Mouse (Mus musculus) myocyte (in vitro differentiated cells): ENCODE data around the gene Mettl7b.

Experiments used
- CEBPB ChIP-seq: IDR thresholded peaks from 2 replicates; pipeline ENCODE4 v1.6.1; 2011; ENCODE audit warnings: mild to moderate bottlenecking, moderate library complexity; ENCODE audit not compliant: poor library complexity, insufficient read depth, severe bottlenecking
- E2F4 ChIP-seq: IDR thresholded peaks from one replicate; pipeline ENCODE4 v1.6.1; 2011; ENCODE audit warnings: mild to moderate bottlenecking, control low read depth, moderate library complexity; ENCODE audit not compliant: insufficient read depth
- MAX ChIP-seq: IDR thresholded peaks from one replicate; pipeline ENCODE4 v1.6.1; 2011; ENCODE audit warnings: low read depth, mild to moderate bottlenecking, control low read depth
- MYOD1 ChIP-seq, 3 experiments: IDR thresholded peaks; one replicate each; pipeline ENCODE4 v1.6.1; 2011; ENCODE audit warnings: control low read depth in 2 of 3, low read depth in 2 of 3, mild to moderate bottlenecking in 2 of 3, moderate library complexity in 1 of 3; ENCODE audit not compliant: insufficient read length in 2 of 3, control insufficient read depth in 1 of 3
- MYOG ChIP-seq, 3 experiments: IDR thresholded peaks; one replicate each; pipeline ENCODE4 v1.6.1; 2011; ENCODE audit warnings: control low read depth in 2 of 3, low read depth in 2 of 3, mild to moderate bottlenecking in 2 of 3; ENCODE audit not compliant: insufficient read length in 2 of 3, control insufficient read depth in 1 of 3, insufficient read depth in 1 of 3
- POLR2A ChIP-seq: IDR thresholded peaks from one replicate; pipeline ENCODE4 v1.6.1; 2011; ENCODE audit warnings: low read depth, mild to moderate bottlenecking, control low read depth, moderate library complexity; ENCODE audit not compliant: insufficient read length
- POLR2AphosphoS2 ChIP-seq: IDR thresholded peaks from one replicate; pipeline ENCODE4 v1.6.1; 2011; ENCODE audit warnings: low read depth, control low read depth; ENCODE audit not compliant: insufficient read length
- REST ChIP-seq: IDR thresholded peaks from one replicate; pipeline ENCODE4 v1.6.1; 2011; ENCODE audit warnings: mild to moderate bottlenecking, control low read depth, moderate library complexity; ENCODE audit not compliant: insufficient read depth, insufficient read length
- SRF ChIP-seq: IDR thresholded peaks from one replicate; pipeline ENCODE4 v1.6.1; 2011; ENCODE audit warnings: low read depth; ENCODE audit not compliant: control insufficient read depth, insufficient read length
- TCF12 ChIP-seq: IDR thresholded peaks from one replicate; pipeline ENCODE4 v1.6.1; 2011; ENCODE audit warnings: mild to moderate bottlenecking, control low read depth; ENCODE audit not compliant: poor library complexity, insufficient read depth, severe bottlenecking
- TCF3 ChIP-seq: IDR thresholded peaks from one replicate; pipeline ENCODE4 v1.6.1; 2011; ENCODE audit warnings: low read depth, control low read depth; ENCODE audit not compliant: insufficient read length
- USF1 ChIP-seq: IDR thresholded peaks from one replicate; pipeline ENCODE4 v1.6.1; 2011; ENCODE audit warnings: low read depth, mild to moderate bottlenecking, control low read depth, moderate library complexity

DNA sequence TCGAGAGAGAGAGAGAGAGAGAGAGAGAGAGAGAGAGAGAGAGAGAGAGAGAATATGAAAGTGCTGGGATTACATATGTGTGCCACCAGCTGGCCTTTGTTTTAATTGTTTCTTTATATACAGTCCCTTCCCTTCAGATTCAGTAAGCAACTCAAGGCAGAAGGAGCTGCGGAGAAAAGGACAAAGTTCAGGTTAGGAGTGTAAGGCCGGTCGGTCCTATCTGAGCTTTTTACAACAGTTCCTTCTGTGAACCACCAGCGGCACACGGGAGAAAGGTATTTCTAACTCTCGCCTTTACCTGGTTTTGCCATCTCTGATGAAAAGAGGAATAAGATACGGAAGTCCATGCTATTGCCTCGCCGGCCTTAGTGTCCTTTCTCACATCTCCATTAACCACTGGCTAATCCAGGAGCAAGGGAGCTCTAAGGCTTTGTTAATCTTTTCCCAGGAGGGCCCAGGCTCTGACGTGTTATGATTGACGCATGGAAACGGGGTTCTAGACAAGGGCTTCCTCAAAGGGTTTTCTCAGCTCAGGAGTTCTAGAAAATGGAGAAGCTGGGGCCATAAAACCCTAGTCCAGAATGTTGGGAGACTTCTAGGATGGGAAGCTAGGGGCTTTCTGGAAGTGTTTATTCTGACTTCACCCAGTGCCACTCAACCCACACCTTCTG, 51.9 kb downstream of the Mettl7b start:
- TF ChIP-seq POLR2A (no peak), MYOG (IDR thresholded peaks at IDR 0.05; ENCODE audit: control insufficient read depth in 1 of 3, insufficient read depth in 1 of 3, insufficient read length in 2 of 3, low read depth in 2 of 3) (no peak), MAX (no peak), CEBPB (no peak), TCF12 (no peak), SRF (no peak), E2F4 (no peak), USF1 (no peak), REST (no peak), MYOD1 (IDR thresholded peaks at IDR 0.05; ENCODE audit: control insufficient read depth in 1 of 3, insufficient read length in 2 of 3, low read depth in 2 of 3) (no peak), TCF3 (no peak), POLR2AphosphoS2 (no peak)
